Mouse (Mus musculus) midbrain, embryonic 14.5 days (tissue): ENCODE data around the gene Klhl24. TPM values are rescaled to one million over a fixed set of nuclear protein-coding genes. Genes with fewer than 3 reads are reported as not detected.
A peak's percentile ranks its signal among the peaks of the same experiment; 100 is the strongest.
"Not testable (repeated sequence)": the region's sequence is repeated elsewhere in the genome, so short reads cannot be mapped to it uniquely, and the experiment has no call there.

ENCODE experiments used
- ATAC-seq: fragments of 200-750 bp; cut with Nextera tagmentation; 2 replicates; pipeline ENCODE4 v1.8.0; 2017; ENCODE audit warnings: moderate number of reproducible peaks, moderate library complexity; ENCODE audit not compliant: low FRiP score, low TSS enrichment
- DNase-seq: peaks from one replicate; pipeline ENCODE4 v3.0.0-alpha.2; 2015
- H3K27ac ChIP-seq: fragments of 300-500 bp; sonication (generic); replicated peaks from 2 replicates; pipeline ENCODE4 v1.5.1; 2014; ENCODE audit warnings: mild to moderate bottlenecking, low read depth, low read length, moderate library complexity
- H3K27me3 ChIP-seq: fragments of 300-500 bp; sonication (generic); 2 replicates; pipeline ENCODE4 v1.6.1; 2014; ENCODE audit warnings: low read length, control low read depth, mixed read lengths; ENCODE audit not compliant: control insufficient read depth, insufficient read depth
- H3K36me3 ChIP-seq: fragments of 300-500 bp; sonication (generic); 2 replicates; pipeline ENCODE4 v1.6.1; 2014; ENCODE audit warnings: low read length, control low read depth; ENCODE audit not compliant: control insufficient read depth, insufficient read depth
- H3K4me1 ChIP-seq: fragments of 300-500 bp; sonication (generic); 2 replicates; pipeline ENCODE4 v1.6.1; 2014; ENCODE audit warnings: mild to moderate bottlenecking, antibody characterized with exemption, low read length, control low read depth; ENCODE audit not compliant: control insufficient read depth, insufficient read depth
- H3K4me2 ChIP-seq: fragments of 300-500 bp; sonication (generic); 2 replicates; pipeline ENCODE4 v1.6.1; 2014; ENCODE audit warnings: mild to moderate bottlenecking, low read length, moderate library complexity
- H3K4me3 ChIP-seq: fragments of 300-500 bp; sonication (generic); replicated peaks from 2 replicates; pipeline ENCODE4 v1.5.1; 2014; ENCODE audit warnings: low read depth, low read length
- H3K9ac ChIP-seq: fragments of 300-500 bp; sonication (generic); replicated peaks from 2 replicates; pipeline ENCODE4 v1.6.1; 2014; ENCODE audit warnings: mild to moderate bottlenecking, low read length, moderate library complexity
- H3K9me3 ChIP-seq: fragments of 300-500 bp; sonication (generic); 2 replicates; pipeline ENCODE4 v1.6.1; 2016; ENCODE audit warnings: low read length, control low read depth, mixed read lengths; ENCODE audit not compliant: control insufficient read depth
- WGBS: fragments of 180-500 bp; shearing (Covaris S2); extraction: QIAGEN DNeasy Blood & Tissue Kit; methylation state at CpG from one replicate; pipeline ENCODE4 v1.1.7; 2014; 5-methylcytosine and 5-hydroxymethylcytosine counted together
- polyA plus RNA-seq: library from polyadenylated mRNA; unstranded; fragments of >200 nt; fragmentation: Nextera tagmentation; extraction: Ambion mirVana; gene quantifications from 2 replicates; pipeline ENCODE4 v1.2.1, GENCODE M21; 2014

Klhl24 gene
- polyA plus RNA-seq, 1 experiment from 2014 or later, result 71.3 TPM

GRCm38 (mm10) chr16:20116069-20116468, 18.7 kb downstream of the Klhl24 start:
- WGBS, result 91% methylated on average over 4 of the region's 4 CpGs
- ATAC-seq, result no peak
- no peak for DNase-seq
- no peaks in the 10 kb centered on the region for H3K27me3 ChIP-seq
- H3K4me2 ChIP-seq, result no peak overlapping the region
- H3K9ac ChIP-seq, result no peak overlapping the region
- H3K4me3 ChIP-seq, result no peak overlapping the region
- peaks cover 68% of the 10 kb centered on the region for H3K36me3 ChIP-seq
- 0 out of 2 replicates have a peak, but pooled peaks cover 8% of the 10 kb centered on the region for H3K4me1 ChIP-seq
- no peak overlapping the region for H3K27ac ChIP-seq
- H3K9me3 ChIP-seq, result no peaks in the 10 kb centered on the region

- peaks cover 50% of the 10 kb centered on the region for H3K36me3 ChIP-seq
- not testable (repeated sequence) for H3K27ac ChIP-seq, H3K4me2 ChIP-seq, ATAC-seq, H3K4me3 ChIP-seq, H3K27me3 ChIP-seq, H3K9me3 ChIP-seq, H3K4me1 ChIP-seq, DNase-seq, H3K9ac ChIP-seq
- 94% methylated on average over 10 of the region's 10 CpGs for WGBS
Observed at GRCm38 (mm10) chr16:20126319-20126883, 29.1 kb downstream of the Klhl24 start.

- no peak; the same call in 1 of the 2 replicates for ATAC-seq
- H3K9ac ChIP-seq, result no peak overlapping the region
- no peak overlapping the region for H3K4me3 ChIP-seq
- H3K27me3 ChIP-seq, result no peaks in the 10 kb centered on the region
- peaks cover 19% of the 10 kb centered on the region for H3K36me3 ChIP-seq
- 28% methylated on average over 2 of the region's 2 CpGs for WGBS
- peak overlapping the region; percentile 28 for H3K27ac ChIP-seq
- H3K4me1 ChIP-seq, result no peaks in the 10 kb centered on the region
- DNase-seq, result peak; percentile 47
- no peak overlapping the region for H3K4me2 ChIP-seq
- H3K9me3 ChIP-seq, result no peaks in the 10 kb centered on the region
Observed at GRCm38 (mm10) chr16:20130397-20130796, 33.1 kb downstream of the Klhl24 start.

GRCm38 (mm10) chr16:20140772-20141531, 43.6 kb downstream of the Klhl24 start, which contains the start of gene Yeats2:
Yeats2 (plus strand) TSS chr16:20141063.
- peak within 1 kb of the TSS; percentile 86 for H3K9ac ChIP-seq
- H3K4me3 ChIP-seq, result peak within 1 kb of the TSS; percentile 73
- DNase-seq (peak; percentile 90), ATAC-seq (peak; percentile 94)
- peaks cover 4% of the 10 kb centered on the region; the same call in 1 of the 2 replicates for H3K36me3 ChIP-seq
- peak within 1 kb of the TSS; percentile 97 for H3K27ac ChIP-seq
- under 1% methylated on average over 89 of the region's 92 CpGs for WGBS
- H3K4me1 ChIP-seq, result peaks cover 16% of the 10 kb centered on the region
- H3K9me3 ChIP-seq, result no peaks in the 10 kb centered on the region
- H3K4me2 ChIP-seq, result peak within 1 kb of the TSS; percentile 75
- no peaks in the 10 kb centered on the region for H3K27me3 ChIP-seq

- H3K36me3 ChIP-seq, result peaks cover 4% of the 10 kb centered on the region; the same call in 1 of the 2 replicates
- ATAC-seq (no peak), DNase-seq (no peak)
- peaks cover 16% of the 10 kb centered on the region for H3K4me1 ChIP-seq
- H3K9ac ChIP-seq, result no peak overlapping the region
- no peaks in the 10 kb centered on the region for H3K9me3 ChIP-seq
- no peak overlapping the region for H3K27ac ChIP-seq
- no peak overlapping the region for H3K4me2 ChIP-seq
- H3K4me3 ChIP-seq, result no peak overlapping the region
- WGBS, result 95% methylated on average over 3 of the region's 3 CpGs
- H3K27me3 ChIP-seq, result no peaks in the 10 kb centered on the region
Observed at GRCm38 (mm10) chr16:20144568-20144967, 47.2 kb downstream of the Klhl24 start.

GRCm38 (mm10) chr16:20151991-20152390, 54.6 kb downstream of the Klhl24 start:
- no peaks in the 10 kb centered on the region for H3K27me3 ChIP-seq
- no peak for DNase-seq
- no peak overlapping the region for H3K27ac ChIP-seq
- H3K4me1 ChIP-seq, result no peaks in the 10 kb centered on the region
- H3K36me3 ChIP-seq, result peaks cover 48% of the 10 kb centered on the region
- 89% methylated on average over 5 of the region's 5 CpGs for WGBS
- no peak overlapping the region for H3K4me2 ChIP-seq
- no peak for ATAC-seq
- no peak overlapping the region for H3K9ac ChIP-seq
- H3K4me3 ChIP-seq, result no peak overlapping the region
- H3K9me3 ChIP-seq, result no peaks in the 10 kb centered on the region

GRCm38 (mm10) chr16:20153742-20154141, 56.4 kb downstream of the Klhl24 start:
- DNase-seq, result no peak
- H3K4me1 ChIP-seq, result no peaks in the 10 kb centered on the region
- H3K27ac ChIP-seq, result no peak overlapping the region
- H3K36me3 ChIP-seq, result peaks cover 60% of the 10 kb centered on the region
- no peak overlapping the region for H3K9ac ChIP-seq
- no peak for ATAC-seq
- H3K27me3 ChIP-seq, result no peaks in the 10 kb centered on the region
- no peak overlapping the region for H3K4me2 ChIP-seq
- WGBS, result 83% methylated on average over 3 of the region's 3 CpGs
- no peaks in the 10 kb centered on the region for H3K9me3 ChIP-seq
- H3K4me3 ChIP-seq, result no peak overlapping the region

- Histone ChIP-seq H3K4me2 (no peak overlapping the region), H3K27me3 (no peaks in the 10 kb centered on the region), H3K36me3 (peaks cover 86% of the 10 kb centered on the region), H3K4me1 (no peaks in the 10 kb centered on the region), H3K9ac (no peak overlapping the region), H3K27ac (no peak overlapping the region), H3K9me3 (no peaks in the 10 kb centered on the region), H3K4me3 (no peak overlapping the region)
- ATAC-seq, result no peak
- no peak for DNase-seq
- WGBS, result 83% methylated on average over 2 of the region's 2 CpGs
Observed at GRCm38 (mm10) chr16:20160130-20160529, 62.8 kb downstream of the Klhl24 start.

GRCm38 (mm10) chr16:20169071-20169470, 71.7 kb downstream of the Klhl24 start:
- Histone ChIP-seq H3K4me2 (no peak overlapping the region), H3K27ac (no peak overlapping the region), H3K4me1 (no peaks in the 10 kb centered on the region), H3K27me3 (no peaks in the 10 kb centered on the region), H3K36me3 (peaks cover 88% of the 10 kb centered on the region), H3K9me3 (0 out of 2 replicates have a peak, but pooled peaks cover 9% of the 10 kb centered on the region), H3K4me3 (no peak overlapping the region), H3K9ac (no peak overlapping the region)
- ATAC-seq, result no peak
- 85% methylated on average over 3 of the region's 3 CpGs for WGBS
- no peak for DNase-seq
